Mouse (Mus musculus) MEL (cell line): ENCODE measurements around the gene Kif6.

Experiments used
- CTCF ChIP-seq, 3 experiments: IDR thresholded peaks in 2 of 3; conservative IDR thresholded peaks in 1 of 3; 2 replicates each; pipeline ENCODE4 v1.5.1; 2011 to 2012; ENCODE audit warnings: low read length in 3 of 3, low read depth in 2 of 3, mild to moderate bottlenecking in 2 of 3, improper control_type of control experiment in 1 of 3, inconsistent platforms in 1 of 3, mixed read lengths in 1 of 3, moderate library complexity in 1 of 3; ENCODE audit not compliant: control insufficient read depth in 1 of 3, insufficient read depth in 1 of 3, poor library complexity in 1 of 3, severe bottlenecking in 1 of 3
- EP300 ChIP-seq, 2 experiments: IDR thresholded peaks; 2 replicates each; pipeline ENCODE4 v1.6.1; 2011; ENCODE audit warnings: improper control_type of control experiment in 2 of 2, low read length in 2 of 2, low read depth in 1 of 2, mild to moderate bottlenecking in 1 of 2
- GABPA ChIP-seq: IDR thresholded peaks from 2 replicates; pipeline ENCODE4 v1.6.1; 2012; ENCODE audit warnings: low read depth, mild to moderate bottlenecking, inconsistent platforms, low read length, improper control_type of control experiment, moderate library complexity
- HCFC1 ChIP-seq: IDR thresholded peaks from 2 replicates; pipeline ENCODE4 v1.6.1; 2012; ENCODE audit warnings: low read depth, mild to moderate bottlenecking, inconsistent platforms, low read length, improper control_type of control experiment, moderate library complexity
- MAX ChIP-seq: IDR thresholded peaks from 2 replicates; pipeline ENCODE4 v1.6.1; 2011; ENCODE audit warnings: low read length, improper control_type of control experiment
- MYB ChIP-seq: IDR thresholded peaks from 2 replicates; pipeline ENCODE4 v1.6.1; 2011; ENCODE audit warnings: mild to moderate bottlenecking, low read depth, low read length, improper control_type of control experiment
- POLR2A ChIP-seq, 2 experiments: IDR thresholded peaks; 2 replicates each; pipeline ENCODE4 v1.6.1; 2011 to 2012; ENCODE audit warnings: low read length in 2 of 2, mild to moderate bottlenecking in 2 of 2, control low read depth in 1 of 2, improper control_type of control experiment in 1 of 2, low read depth in 1 of 2, moderate library complexity in 1 of 2; ENCODE audit not compliant: control insufficient read depth in 1 of 2, insufficient read depth in 1 of 2, poor library complexity in 1 of 2
- RCOR1 ChIP-seq: IDR thresholded peaks from 2 replicates; pipeline ENCODE4 v1.6.1; 2012; ENCODE audit warnings: low read depth, mild to moderate bottlenecking, inconsistent platforms, low read length, improper control_type of control experiment
- USF1 ChIP-seq: IDR thresholded peaks from 2 replicates; pipeline ENCODE4 v1.6.1; 2014; ENCODE audit warnings: low read depth, mild to moderate bottlenecking, inconsistent platforms, low read length, improper control_type of control experiment, moderate library complexity
- ZMIZ1 ChIP-seq: IDR thresholded peaks from 2 replicates; pipeline ENCODE4 v1.6.1; 2012; ENCODE audit warnings: low read depth, mild to moderate bottlenecking, inconsistent platforms, low read length, improper control_type of control experiment, moderate library complexity
- ZNF384 ChIP-seq: IDR thresholded peaks from 2 replicates; pipeline ENCODE4 v1.6.1; 2012; ENCODE audit warnings: low read depth, mild to moderate bottlenecking, inconsistent platforms, low read length, improper control_type of control experiment

DNA sequence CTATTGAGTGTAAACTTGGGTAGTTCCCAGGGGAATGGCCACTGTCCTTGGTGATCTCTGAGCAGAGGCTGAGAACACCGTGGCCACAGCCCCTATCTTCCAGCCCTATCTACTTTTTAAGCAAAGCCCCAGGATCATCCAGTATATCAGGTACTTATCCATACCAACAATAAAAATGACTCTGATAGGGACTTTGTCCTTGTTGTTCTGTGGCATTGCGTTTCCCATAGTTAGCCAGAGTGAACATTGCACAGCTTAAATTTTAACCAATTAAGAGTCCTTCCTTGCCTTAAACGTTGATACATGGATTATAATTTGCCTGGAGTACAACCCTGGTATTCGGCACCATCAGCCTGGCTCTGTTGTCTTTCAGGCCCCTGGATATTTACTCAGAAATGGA lies 112.0 kb downstream of the Kif6 start:
- TF ChIP-seq MYB, result no peak
- TF ChIP-seq POLR2A (IDR thresholded peaks at IDR 0.05; ENCODE audit: control insufficient read depth in 1 of 2, insufficient read depth in 1 of 2, low read depth in 1 of 2, low read length in 2 of 2, poor library complexity in 1 of 2), result no peak
- no peak for TF ChIP-seq CTCF (IDR thresholded peaks at IDR 0.05 in 2 of 3, conservative IDR thresholded peaks at IDR 0.05 in 1 of 3; ENCODE audit: control insufficient read depth in 1 of 3, insufficient read depth in 1 of 3, low read depth in 2 of 3, low read length in 3 of 3, poor library complexity in 1 of 3, severe bottlenecking in 1 of 3)
- TF ChIP-seq ZMIZ1, result no peak
- TF ChIP-seq ZNF384, result no peak
- TF ChIP-seq HCFC1, result no peak
- no peak for TF ChIP-seq GABPA
- TF ChIP-seq MAX, result no peak
- TF ChIP-seq RCOR1, result no peak
- no peak for TF ChIP-seq EP300 (IDR thresholded peaks at IDR 0.05; ENCODE audit: low read depth in 1 of 2, low read length in 2 of 2)
- no peak for TF ChIP-seq USF1
